Mouse (Mus musculus) layer of hippocampus, postnatal 25 days (tissue): ENCODE data around the gene Folr1. TPM values are rescaled to one million over a fixed set of nuclear protein-coding genes. Genes with fewer than 3 reads are reported as not detected.

Experiments used
- DNase-seq, 2 experiments: peaks; one replicate each; pipeline ENCODE4 v3.0.0; 2022; ENCODE audit warnings: mixed read lengths in 2 of 2, low spot score in 1 of 2; ENCODE audit errors: extremely low spot score in 1 of 2
- microRNA-seq, 2 experiments: library from miRNA; unstranded; fragments of <30 nt; microRNA quantifications; one replicate each; pipeline ENCODE4 v1.2.0; 2021
- total RNA-seq, 2 experiments: library from RNA; stranded (reverse); gene quantifications; 2 replicates each; pipeline ENCODE4 v1.2.3; 2021

Folr1 gene
- total RNA-seq, 2 experiments from 2014 or later, result 1.9 to 2.1 TPM

DNA sequence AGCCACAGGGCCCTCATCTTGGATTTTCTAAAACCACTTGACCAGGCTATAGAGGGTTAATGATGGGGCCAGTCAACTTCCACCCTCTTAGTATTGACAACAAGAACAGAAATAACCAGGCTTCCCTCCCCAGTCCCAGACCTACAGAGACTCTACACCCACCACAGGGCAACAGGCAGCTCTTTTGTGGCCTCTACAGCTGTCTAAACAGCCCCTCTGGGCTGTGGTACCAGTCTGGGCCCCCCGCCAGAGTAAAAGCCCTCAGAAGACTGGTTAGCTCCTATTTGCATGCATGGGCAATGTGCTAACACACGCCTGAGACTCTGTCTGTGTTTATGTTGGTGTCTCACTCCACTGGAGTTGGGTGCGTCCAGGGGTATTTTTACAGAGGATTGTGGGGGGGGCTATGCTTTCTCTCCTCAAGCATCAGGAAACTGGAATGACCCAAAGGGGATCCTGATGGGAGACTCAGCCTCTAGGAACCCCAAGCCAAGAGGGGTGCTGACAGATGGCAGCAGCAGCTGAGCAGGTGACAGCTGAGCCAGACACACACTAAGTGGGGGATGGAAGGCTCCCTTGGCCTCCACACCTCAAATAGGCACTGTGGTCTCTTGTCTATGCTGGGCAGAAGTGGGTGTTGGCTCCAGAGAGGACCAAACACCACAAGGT, 36.5 kb downstream of the Folr1 start:
- no peak for DNase-seq

DNA sequence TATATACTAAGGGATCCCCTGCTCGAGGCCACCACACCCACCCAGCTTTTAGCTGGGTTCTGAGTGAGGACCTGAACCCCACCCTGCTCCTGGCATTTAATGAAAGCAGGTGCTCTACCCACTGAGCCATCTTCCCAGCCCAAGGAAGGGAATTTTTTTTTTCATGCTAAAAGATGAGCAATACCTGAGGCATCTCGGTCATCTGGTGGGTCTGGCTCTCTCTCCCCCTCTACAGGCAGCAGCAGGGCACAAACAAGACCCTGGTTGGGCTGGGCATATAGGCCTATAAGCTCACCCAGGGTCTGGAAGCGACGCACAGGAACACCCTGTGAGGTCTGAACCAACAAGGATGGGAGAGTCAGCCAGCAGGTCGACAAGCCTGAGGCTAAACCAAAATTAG, 37.2 kb downstream of the Folr1 start:
- no peak for DNase-seq

DNA sequence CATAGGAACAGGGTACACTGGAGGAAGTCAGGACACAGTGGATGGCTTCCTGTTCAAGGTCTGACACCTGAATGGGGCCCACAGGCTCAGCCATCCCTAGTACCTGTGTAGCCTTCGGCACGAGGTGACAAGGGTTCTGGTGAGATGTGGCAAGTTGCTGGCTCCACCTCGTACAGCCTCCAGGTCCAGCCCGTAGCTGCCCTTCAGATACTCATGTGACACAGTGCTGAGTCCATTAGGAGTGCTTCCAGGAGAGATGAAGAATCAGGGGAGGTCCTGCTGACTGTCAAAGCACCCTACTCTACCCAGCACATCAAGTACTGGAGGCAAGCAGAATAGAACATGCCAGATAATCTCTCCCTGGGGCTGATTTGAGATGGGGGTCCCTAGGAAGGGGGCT, 38.2 kb downstream of the Folr1 start:
- DNase-seq, result no peak

DNA sequence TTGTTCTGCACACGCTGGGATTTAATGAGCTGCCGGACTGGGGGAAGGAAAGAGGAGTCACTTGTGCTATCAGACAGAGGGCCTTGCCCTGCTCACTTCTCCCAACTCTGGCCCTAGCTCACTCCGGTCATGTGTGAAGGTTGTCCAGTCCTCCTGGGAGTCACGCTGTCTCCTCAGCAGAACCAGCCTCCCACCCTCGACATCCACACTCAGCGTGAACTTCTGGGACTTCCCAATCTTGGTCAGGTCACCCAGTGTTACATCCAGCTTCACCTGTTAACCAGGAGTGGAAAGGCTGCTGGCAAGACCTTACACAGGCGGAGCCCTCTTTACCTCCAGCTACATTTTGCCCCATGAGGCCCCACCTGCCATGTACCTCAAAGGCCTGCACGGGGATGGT, 39.2 kb downstream of the Folr1 start:
- DNase-seq, result no peak

DNA sequence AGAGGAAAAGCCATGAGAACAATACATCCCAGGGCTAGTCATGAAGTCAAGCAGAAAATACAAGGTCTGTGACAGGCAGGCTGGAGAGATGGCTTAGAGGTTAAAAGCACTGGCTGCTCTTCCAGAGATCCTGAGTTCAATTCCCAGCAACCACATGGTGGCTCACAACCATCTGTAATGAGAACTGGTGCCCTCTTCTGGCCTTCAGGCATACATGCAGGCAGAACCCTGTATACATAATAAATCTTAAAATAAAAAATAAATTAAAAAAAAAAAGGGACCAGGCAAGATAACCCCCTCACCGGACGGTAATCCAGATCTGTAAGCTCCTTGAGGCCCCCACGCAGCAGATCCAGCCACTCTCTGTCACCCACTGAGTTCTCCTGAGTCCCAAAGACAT, 40.2 kb downstream of the Folr1 start:
- no peak for DNase-seq

DNA sequence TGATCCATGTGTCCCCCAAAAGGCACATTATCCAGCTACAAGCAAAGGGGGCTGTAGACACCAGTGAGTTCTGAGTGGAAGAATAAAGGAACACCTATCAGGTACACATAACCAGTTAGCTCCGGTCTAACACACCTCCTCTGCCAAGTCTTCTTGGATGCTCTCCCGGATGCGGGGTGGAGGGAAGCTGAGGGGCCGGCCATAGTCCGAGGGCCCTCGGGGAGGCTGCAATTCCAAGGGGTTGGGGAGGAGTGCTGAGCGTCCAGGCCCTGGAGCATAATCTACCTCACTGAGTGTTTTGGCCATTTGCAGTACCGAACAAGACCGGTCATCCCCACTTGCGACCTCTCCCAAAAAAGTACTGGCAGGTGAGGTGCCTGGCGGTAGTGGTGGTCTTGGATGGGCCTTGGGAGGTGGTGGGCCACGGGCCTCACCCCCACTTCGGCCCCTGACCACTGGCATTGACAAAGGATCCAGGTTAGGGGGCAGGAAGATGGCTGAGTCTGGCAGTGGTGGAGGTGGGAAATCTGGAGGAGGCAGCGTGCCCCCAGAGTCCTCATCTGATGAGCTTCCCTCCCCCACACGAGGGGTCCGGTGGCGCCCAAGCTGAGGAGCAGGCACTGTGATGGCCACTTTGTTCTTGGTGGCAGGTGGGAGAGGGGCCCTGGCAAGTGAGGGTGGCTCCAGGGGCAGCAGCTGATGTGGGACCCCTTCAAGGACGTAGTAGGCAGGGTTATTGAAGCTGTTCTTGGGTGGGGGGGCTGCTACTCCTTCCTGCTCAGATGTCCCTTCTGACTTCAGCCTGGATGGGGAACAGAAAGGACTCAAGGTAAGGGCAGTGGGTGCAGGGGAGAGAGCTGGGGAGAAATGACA, 46.6 kb downstream of the Folr1 start:
- DNase-seq, result no peak

DNA sequence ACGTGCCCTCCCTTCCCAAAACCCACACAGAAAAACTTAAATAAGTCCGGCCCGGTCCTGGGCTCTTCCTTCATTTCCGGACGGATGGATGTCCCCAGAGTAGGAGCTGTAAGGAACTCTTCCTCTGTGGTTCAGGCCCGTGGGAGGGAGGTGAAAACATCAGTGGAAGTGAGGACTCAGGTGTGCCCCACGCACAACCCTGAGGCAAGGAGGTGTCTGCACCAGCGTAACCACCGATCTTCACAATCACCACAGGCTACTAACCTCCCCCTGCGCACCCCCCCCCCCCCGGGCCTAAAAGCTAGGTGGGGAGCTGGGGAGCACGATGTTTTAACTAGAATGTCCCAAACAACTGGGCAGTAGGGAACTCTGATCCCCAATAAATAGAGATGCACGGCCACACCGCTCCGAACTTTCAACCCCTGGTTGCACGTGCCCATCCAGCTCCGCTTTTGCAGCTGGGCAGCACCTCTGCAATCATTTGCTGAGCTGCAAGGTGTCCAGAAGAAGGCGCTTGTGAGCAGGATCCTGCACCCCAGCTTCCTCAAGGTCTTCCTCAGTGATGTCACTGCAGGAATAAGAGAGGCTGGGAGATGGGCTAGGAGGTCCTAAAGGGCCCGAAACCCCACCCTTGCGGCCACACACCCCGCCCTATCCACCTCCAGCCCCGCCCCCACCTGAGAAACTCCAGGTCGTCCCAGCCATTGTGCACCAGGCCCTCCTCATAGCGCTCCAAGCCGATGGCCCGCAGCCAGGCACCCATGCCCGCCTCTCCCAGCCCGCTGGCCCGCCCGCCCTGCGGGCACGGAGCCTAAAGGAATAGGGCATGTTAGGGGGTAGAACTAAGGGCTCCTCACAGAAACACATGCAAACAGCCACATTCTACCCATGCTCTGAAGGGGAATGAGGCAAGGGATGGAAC, 47.5 kb downstream of the Folr1 start:
- no peak for DNase-seq

DNA sequence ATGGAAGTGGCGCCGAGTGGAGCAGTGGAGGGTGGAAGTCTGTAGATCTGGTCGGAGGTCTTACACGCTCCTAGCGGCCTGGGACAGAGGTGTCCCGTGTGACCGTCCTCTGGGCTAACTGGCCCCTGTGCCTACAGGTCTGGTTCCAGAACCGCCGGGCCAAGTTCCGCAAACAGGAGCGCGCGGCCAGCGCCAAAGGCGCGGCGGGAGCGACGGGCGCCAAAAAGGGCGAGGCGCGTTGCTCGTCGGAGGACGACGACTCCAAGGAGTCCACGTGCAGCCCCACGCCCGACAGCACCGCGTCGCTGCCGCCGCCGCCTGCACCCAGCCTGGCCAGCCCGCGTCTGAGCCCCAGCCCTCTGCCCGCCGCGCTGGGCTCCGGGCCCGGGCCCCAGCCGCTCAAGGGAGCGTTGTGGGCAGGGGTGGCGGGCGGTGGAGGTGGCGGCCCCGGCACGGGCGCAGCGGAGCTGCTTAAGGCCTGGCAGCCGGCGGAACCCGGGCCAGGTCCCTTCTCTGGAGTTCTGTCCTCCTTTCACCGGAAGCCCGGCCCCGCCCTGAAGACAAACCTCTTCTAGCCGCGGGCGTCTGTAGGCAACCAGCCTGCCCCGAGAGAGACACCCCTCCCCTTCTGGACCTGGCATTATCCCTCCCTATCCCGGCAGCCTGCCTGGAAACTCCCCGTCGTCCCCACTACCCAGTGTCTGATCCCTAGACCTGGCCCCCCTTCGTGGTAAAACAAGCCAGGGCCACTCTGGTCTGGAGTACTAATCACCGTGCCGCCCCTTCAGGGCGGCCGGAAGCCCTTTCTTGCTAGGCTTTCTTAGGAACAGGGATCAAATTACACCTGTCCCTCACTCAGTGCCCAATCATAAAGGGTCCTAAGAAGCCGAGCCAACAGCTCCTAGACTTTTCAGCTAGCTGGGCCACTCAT, 48.8 kb downstream of the Folr1 start:
- peak in 1 of 2 experiments; percentile 18 for DNase-seq

DNA sequence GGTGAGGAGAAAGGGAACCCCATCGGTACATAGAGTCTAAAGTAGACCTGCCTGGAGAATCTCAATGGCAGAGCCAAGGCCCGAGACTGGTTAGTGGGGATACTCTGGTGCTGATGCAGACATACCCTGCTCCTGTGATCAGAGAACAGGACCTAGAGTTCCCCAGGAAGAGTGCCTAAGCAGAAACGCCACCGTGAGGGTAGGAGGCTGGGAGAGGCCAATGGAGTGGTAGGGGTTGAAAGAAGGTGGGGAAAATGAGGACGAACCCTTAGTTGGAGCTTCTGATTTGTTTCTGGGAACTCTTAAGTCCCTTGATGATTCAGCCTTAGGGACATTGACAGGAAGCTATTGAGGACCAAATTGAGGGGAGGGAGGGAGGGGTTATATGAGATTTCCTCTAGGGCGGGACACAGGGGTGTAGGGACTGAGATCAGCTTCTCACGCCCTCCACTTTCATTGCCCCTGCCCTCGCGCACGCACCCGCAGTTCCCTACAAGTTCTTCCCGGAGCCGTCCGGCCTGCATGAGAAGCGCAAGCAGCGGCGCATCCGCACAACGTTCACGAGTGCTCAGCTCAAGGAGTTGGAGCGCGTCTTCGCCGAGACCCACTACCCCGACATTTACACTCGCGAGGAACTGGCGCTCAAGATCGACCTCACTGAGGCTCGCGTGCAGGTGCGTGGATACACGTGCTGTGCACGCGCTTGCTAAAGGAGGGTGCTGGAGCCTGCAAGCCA, 50.1 kb downstream of the Folr1 start:
- DNase-seq, result no peak

DNA sequence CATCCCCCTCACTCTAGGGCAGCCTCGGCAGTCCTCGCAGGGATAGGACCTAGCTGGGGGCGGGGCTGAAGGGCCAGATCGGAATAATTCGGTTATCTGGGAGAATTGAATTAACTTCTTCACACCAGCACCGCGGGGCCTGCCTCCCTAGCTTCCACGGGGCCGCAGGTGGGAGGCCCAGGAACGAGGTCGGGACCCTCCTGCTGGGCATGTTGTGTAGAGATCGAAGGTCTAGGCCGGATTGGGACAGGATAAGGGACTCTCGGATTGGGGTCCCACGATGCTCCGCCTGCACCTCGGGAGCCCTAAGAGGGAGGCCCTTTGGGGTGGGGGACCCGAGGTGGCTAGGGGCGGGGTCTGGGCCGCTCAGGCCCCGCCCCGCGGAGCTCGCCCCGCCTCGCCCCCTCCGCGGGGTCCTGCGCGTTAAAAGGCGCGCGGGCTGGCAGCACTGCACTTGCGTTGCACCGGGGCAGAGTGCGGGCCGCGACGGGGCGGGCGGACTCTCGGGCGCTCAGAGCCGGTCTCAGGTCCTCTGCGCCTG, 52.7 kb downstream of the Folr1 start, which contains the start of gene Phox2a:
TSS of gene Phox2a (plus strand) at position 453 of the 541 bp plus-strand sequence.
- no peak for DNase-seq

Small RNA genes within 50 kb of the gene (microRNA-seq; reads per million reads assigned to microRNA genes)
- gene Gm22655, result 0 reads per million in 2 experiments

Other genes with a start within 250 kb of the Folr1 start
- 10 to 100 TPM; 55.1 to 56.1 TPM for gene Clpb, start 207.2 kb downstream of the Folr1 start, total RNA-seq
- gene Phox2a, start 52.5 kb downstream of the Folr1 start, total RNA-seq, result not detected
- gene Inppl1, start 32.6 kb downstream of the Folr1 start, total RNA-seq, result 10 to 100 TPM; 31.6 to 44.8 TPM
- under 1 TPM in 1 of 2 experiments, not detected in 1; 0.71 TPM for gene Folr2, start 13.6 kb downstream of the Folr1 start, total RNA-seq
- 10 to 100 TPM; 28.4 to 35.1 TPM for gene Anapc15, start 7.1 kb downstream of the Folr1 start, total RNA-seq
- 100 to 1,000 TPM in 1 of 2 experiments, 10 to 100 TPM in 1; 97.8 to 102 TPM for gene Lamtor1, start 35.1 kb upstream of the Folr1 start, total RNA-seq
- gene Tomt, start 35.6 kb upstream of the Folr1 start, total RNA-seq, result not detected
- 1 to 10 TPM; 6.0 to 6.8 TPM for gene Lrrc51, start 63.1 kb upstream of the Folr1 start, total RNA-seq
- 10 to 100 TPM; 89.0 to 98.9 TPM for gene Numa1, start 63.3 kb upstream of the Folr1 start, total RNA-seq
- gene Il18bp, start 147.9 kb upstream of the Folr1 start, total RNA-seq, result 1 to 10 TPM; 4.0 to 9.1 TPM
- gene Rnf121, start 194.7 kb upstream of the Folr1 start, total RNA-seq, result 10 to 100 TPM; 38.4 to 39.3 TPM
- gene Xndc1, start 194.7 kb upstream of the Folr1 start, total RNA-seq, result 10 to 100 TPM; 24.7 to 26.4 TPM
- gene Xntrpc, start 194.9 kb upstream of the Folr1 start, total RNA-seq, result 1 to 10 TPM; 2.0 to 2.2 TPM
- gene Trpc2, start 212.3 kb upstream of the Folr1 start, total RNA-seq, result under 1 TPM; 0.52 to 0.69 TPM
- not detected for gene Art1, start 231.0 kb upstream of the Folr1 start, total RNA-seq
- not detected for gene Art5, start 238.7 kb upstream of the Folr1 start, total RNA-seq
- gene Chrna10, start 246.0 kb upstream of the Folr1 start, total RNA-seq, result under 1 TPM; 0.10 to 0.19 TPM